Mouse (Mus musculus): ENCODE results near the gene Plekho2.

DNA sequence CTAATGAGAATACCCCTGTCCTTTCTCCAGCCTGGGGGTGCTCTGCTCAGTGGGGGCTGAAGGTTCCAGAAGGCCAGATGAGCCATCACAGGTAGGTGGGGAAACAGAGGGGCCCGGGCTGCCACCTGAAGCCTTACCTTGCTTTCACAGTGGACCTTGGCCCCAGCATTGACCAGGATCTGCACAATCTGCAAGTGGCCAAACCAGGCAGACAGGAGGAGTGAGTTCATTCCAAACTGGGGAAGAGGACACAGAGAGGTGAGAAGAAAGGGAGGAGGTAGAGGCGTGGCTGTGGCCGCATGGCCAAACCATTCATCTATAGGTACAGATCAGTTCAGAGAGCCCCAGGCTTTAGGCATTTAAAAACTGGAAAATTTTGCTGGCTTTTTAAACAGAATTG lies 67.3 kb downstream of the Plekho2 start:
- TF ChIP-seq POLR2A (IDR thresholded peaks at IDR 0.05; ENCODE audit: low read depth, low read length) (no peak), CTCF (IDR thresholded peaks at IDR 0.05; ENCODE audit: borderline replicate concordance, insufficient read depth, low read length) (no peak)

Measured in embryonic fibroblast, embryonic 13.5 days (primary cell).